Mouse (Mus musculus) cortical plate, adult 2 months (tissue): Measurements from ENCODE around the gene Cxcl16.

Source experiments
- CTCF ChIP-seq: fragments of 200-500 bp; IDR thresholded peaks from 2 replicates; pipeline ENCODE4 v1.5.1; 2011; ENCODE audit warnings: mild to moderate bottlenecking, control low read depth, low read length; ENCODE audit not compliant: insufficient read depth; ENCODE audit errors: extremely low read depth
- POLR2A ChIP-seq: fragments of 200-500 bp; IDR thresholded peaks from 2 replicates; pipeline ENCODE4 v1.6.1; 2011; ENCODE audit warnings: mild to moderate bottlenecking, low read length, control low read depth; ENCODE audit not compliant: insufficient read depth; ENCODE audit errors: extremely low read depth

- no peak for TF ChIP-seq CTCF
- TF ChIP-seq POLR2A: no peak
Observed at GRCm38 (mm10) chr11:70463970-70464369, 4.2 kb upstream of the Cxcl16 start.
